Mouse (Mus musculus): Measurements from ENCODE around the gene H6pd.

- no peak for TF ChIP-seq CTCF (IDR thresholded peaks at IDR 0.05; ENCODE audit: insufficient read depth, low read depth, low read length)
- no peak for TF ChIP-seq POLR2A (IDR thresholded peaks at IDR 0.05; ENCODE audit: insufficient read depth, low read depth, low read length)
Observed at GRCm38 (mm10) chr4:149947396-149947795, 61.4 kb downstream of the H6pd start.
